Comparison of ENCODE assay signal across 13 mouse cellular contexts in genomic region chr11:112988900-112989299, GRCm38 (mm10).
DNase-seq lines count a peak whose midpoint lies in the region; ATAC-seq and TF ChIP-seq lines count a peak whose summit lies in the region.
"Had no signal": no experiment of that assay in that cellular context is flagged by ENCODE, and none has a peak within 500 bp of the region (broad histone marks: within the 10 kb centered on the region; RNA-seq: fewer than 3 reads in every experiment).

No protein-coding gene starts in this region.

- no peak overlapping the region for H3K4me2 ChIP-seq in kidney, embryonic 14.5 days (replicated peaks; ENCODE audit: low read depth, low read length)
- no peak overlapping the region for H3K4me2 ChIP-seq in midbrain, embryonic 14.5 days (ENCODE audit: low read length)
- H3K4me2 ChIP-seq: limb, embryonic 15.5 days had no signal

- no peak for ATAC-seq in kidney, embryonic 14.5 days (ENCODE audit: low FRiP score, low TSS enrichment)
- ATAC-seq in midbrain, embryonic 14.5 days (ENCODE audit: low FRiP score, low TSS enrichment), result no peak

- H3K4me1 ChIP-seq in kidney, embryonic 14.5 days (ENCODE audit: control insufficient read depth, insufficient read depth, low read length), result peaks cover 36% of the 10 kb centered on the region
- H3K4me1 ChIP-seq in lung, adult 2 months (ENCODE audit: control insufficient read depth, insufficient read depth, low read length), result peaks cover 10% of the 10 kb centered on the region; the same call in 1 of the 2 replicates
- H3K4me1 ChIP-seq in embryonic facial prominence, embryonic 10.5 days, result peaks cover 67% of the 10 kb centered on the region
- H3K4me1 ChIP-seq in midbrain, embryonic 14.5 days (ENCODE audit: control insufficient read depth, insufficient read depth, low read length), result peaks cover 13% of the 10 kb centered on the region

- TF ChIP-seq POLR2A in lung, adult 2 months (IDR thresholded peaks at IDR 0.05; ENCODE audit: borderline replicate concordance, extremely low read depth, low read depth, low read length), result no peak

- H3K36me3 ChIP-seq in kidney, embryonic 14.5 days (ENCODE audit: control insufficient read depth, insufficient read depth, low read length), result no peaks in the 10 kb centered on the region
- no peaks in the 10 kb centered on the region for H3K36me3 ChIP-seq in embryonic facial prominence, embryonic 10.5 days (replicated peaks)
- H3K36me3 ChIP-seq in midbrain, embryonic 14.5 days (ENCODE audit: control insufficient read depth, insufficient read depth, low read length), result no peaks in the 10 kb centered on the region
- H3K36me3 ChIP-seq: limb, embryonic 15.5 days had no signal

- H3K4me3 ChIP-seq in kidney, embryonic 14.5 days (ENCODE audit: low read length), result no peak overlapping the region
- H3K4me3 ChIP-seq in lung, adult 2 months (replicated peaks; ENCODE audit: extremely low read depth, low read depth, low read length), result no peak overlapping the region
- no peak overlapping the region for H3K4me3 ChIP-seq in embryonic facial prominence, embryonic 10.5 days
- no peak overlapping the region for H3K4me3 ChIP-seq in midbrain, embryonic 14.5 days (replicated peaks; ENCODE audit: low read depth, low read length)
- H3K4me3 ChIP-seq: limb, embryonic 15.5 days had no signal

- no peak for TF ChIP-seq CTCF in lung, adult 2 months (IDR thresholded peaks at IDR 0.05; ENCODE audit: insufficient read depth, low read length)

- H3K9ac ChIP-seq in kidney, embryonic 14.5 days (ENCODE audit: low read depth, low read length), result no peak overlapping the region
- H3K9ac ChIP-seq in midbrain, embryonic 14.5 days (replicated peaks; ENCODE audit: low read length), result no peak overlapping the region
- H3K9ac ChIP-seq: limb, embryonic 15.5 days had no signal

- 0 out of 2 replicates have a peak overlapping the region, but pooled peaks have one; percentile 76 for H3K27ac ChIP-seq in kidney, embryonic 14.5 days (ENCODE audit: low read depth, low read length)
- H3K27ac ChIP-seq in embryonic facial prominence, embryonic 10.5 days (replicated peaks), result peak overlapping the region; percentile 72; the same call in 1 of the 2 replicates
- H3K27ac ChIP-seq in midbrain, embryonic 14.5 days (replicated peaks; ENCODE audit: low read depth, low read length), result 0 out of 2 replicates have a peak overlapping the region, but pooled peaks have one; percentile 20
- H3K27ac ChIP-seq: limb, embryonic 15.5 days had no signal

- no peak for DNase-seq in kidney, adult 11 months
- peak; percentile 51 for DNase-seq in lung, postnatal 10 days
- DNase-seq in lung, adult 2 months, result no peak
- no peak for DNase-seq in embryonic facial prominence, embryonic 10.5 days (ENCODE audit: low spot score)
- DNase-seq in midbrain, embryonic 14.5 days, result peak; percentile 31
- DNase-seq in gastrocnemius, adult 18-20 months (ENCODE audit: low spot score), result no peak
- DNase-seq: heart, postnatal 4 days; lung, postnatal 4 days; thymus, postnatal 36 days had no signal

- WGBS in kidney, embryonic 14.5 days, result 65% methylated on average over 1 of the region's 1 CpGs
- WGBS in lung, adult 2 months, result 71% methylated on average over 1 of the region's 1 CpGs
- 61% methylated on average over 1 of the region's 1 CpGs for WGBS in embryonic facial prominence, embryonic 10.5 days
- WGBS in midbrain, embryonic 14.5 days, result 48% methylated on average over 1 of the region's 1 CpGs

- no peaks in the 10 kb centered on the region for H3K9me3 ChIP-seq in kidney, embryonic 14.5 days (ENCODE audit: control insufficient read depth, low read length)
- no peaks in the 10 kb centered on the region for H3K9me3 ChIP-seq in embryonic facial prominence, embryonic 10.5 days
- H3K9me3 ChIP-seq in midbrain, embryonic 14.5 days (ENCODE audit: control insufficient read depth, low read length), result no peaks in the 10 kb centered on the region
- H3K9me3 ChIP-seq: limb, embryonic 15.5 days had no signal

- H3K27me3 ChIP-seq in kidney, embryonic 14.5 days (ENCODE audit: control insufficient read depth, insufficient read depth, low read length), result 0 out of 2 replicates have a peak, but pooled peaks cover 2% of the 10 kb centered on the region
- peaks cover 8% of the 10 kb centered on the region; the same call in 1 of the 2 replicates for H3K27me3 ChIP-seq in embryonic facial prominence, embryonic 10.5 days (replicated peaks; ENCODE audit: low read depth, poor library complexity, severe bottlenecking)
- 0 out of 2 replicates have a peak, but pooled peaks cover 4% of the 10 kb centered on the region for H3K27me3 ChIP-seq in midbrain, embryonic 14.5 days (ENCODE audit: control insufficient read depth, insufficient read depth, low read length)
- H3K27me3 ChIP-seq: CH12.LX, Patski had no signal

Comparison
In these comparisons a context has a peak if more than half of its experiments do, and no peak if none do; other contexts are left out.
1. DNase-seq: peak in lung, postnatal 10 days (single experiment) and midbrain, embryonic 14.5 days (single experiment); none in kidney, adult 11 months (single experiment), lung, adult 2 months (single experiment), embryonic facial prominence, embryonic 10.5 days (single experiment) and gastrocnemius, adult 18-20 months (single experiment).
2. H3K27ac ChIP-seq: peak in every context shown above with its lines; median percentile 76 in kidney, embryonic 14.5 days; 72 in embryonic facial prominence, embryonic 10.5 days; 20 in midbrain, embryonic 14.5 days.